Mouse (Mus musculus): ENCODE results near the gene Lrg1.

The Lrg1 gene

DNA sequence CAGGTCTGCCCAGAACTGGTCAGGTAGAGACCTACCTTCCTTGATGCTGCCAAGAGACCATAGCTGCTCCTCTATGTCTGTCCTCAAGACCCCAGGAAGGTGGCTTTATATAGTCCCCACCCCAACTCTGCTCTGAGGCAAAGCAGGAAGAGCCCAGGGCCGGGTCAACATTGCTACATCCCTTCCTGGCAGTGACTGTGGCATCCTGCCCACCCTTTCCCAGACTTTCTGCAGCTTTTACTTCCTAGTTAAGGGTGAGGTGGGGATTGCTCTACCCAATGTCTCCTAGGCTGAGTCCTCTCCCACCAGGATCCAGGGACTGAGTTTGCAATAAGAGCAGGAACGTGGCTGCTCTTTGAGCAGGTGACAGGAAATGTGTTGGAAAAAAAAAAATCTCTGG, at the start of gene Lrg1:
TSS of gene Lrg1 (minus strand) at position 176 of the 400 bp plus-strand sequence.
- no peak for DNase-seq (ENCODE audit: low spot score in 2 of 2)

DNA sequence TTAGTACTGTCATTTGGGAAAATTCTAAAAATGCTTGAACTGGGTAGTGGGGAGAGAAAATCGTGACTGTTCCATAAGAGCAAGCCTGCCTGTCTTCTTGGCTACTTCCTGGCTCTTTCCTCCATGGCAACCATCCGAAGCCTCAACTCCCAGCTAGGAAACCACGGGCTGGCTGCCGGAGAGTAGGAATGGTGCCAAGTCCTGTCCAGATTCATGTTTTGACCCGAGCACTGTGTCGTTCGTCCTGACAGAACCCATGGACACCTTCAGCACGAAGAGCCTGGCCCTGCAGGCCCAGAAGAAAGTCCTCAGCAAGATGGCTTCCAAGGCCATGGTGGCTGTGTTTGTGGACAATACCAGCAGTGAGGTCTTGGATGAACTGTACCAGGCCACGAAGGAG, 49.7 kb upstream of the Lrg1 start:
- no peak for DNase-seq (ENCODE audit: low spot score in 2 of 2)

DNA sequence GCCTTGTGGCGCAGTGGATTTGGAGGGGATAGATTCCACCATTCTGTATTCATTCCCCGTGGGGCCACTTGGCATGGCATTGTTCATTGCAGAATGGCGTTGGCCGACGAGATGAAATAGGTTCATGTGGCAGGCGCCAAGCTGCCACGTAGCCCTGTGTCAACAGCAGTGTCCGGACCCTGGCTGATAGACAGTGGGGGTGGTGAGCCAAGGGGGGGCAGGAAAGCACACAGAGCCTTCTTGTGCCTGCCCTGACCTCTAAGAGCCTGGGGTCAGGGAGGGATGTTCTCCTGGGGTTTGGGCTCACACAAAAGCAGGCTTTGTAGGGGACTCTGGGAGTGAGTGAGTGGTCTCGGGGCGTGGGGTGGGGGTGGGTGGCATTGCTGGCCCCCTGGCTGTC, 48.8 kb upstream of the Lrg1 start:
- DNase-seq (ENCODE audit: low spot score in 2 of 2), result no peak

DNA sequence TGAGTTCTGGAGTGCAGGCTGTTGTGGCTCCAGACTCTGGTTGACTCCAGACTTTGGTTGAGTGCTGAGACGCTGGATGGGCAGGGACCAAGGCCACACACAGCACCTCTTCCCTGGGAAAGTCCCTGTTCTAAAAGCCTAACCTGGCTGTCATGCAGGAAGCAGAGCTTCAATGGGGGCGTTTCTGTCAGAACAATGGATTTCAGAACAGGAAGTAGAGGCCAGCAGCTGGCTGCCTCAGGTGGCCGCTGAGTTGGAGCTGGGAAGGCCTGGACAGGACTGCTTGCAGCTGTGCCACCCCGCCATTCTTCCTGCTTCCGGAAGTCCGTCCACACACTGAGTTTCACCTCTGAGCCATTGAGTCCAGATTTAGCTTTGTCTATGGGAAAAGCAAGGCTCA, 48.0 kb upstream of the Lrg1 start:
- no peak for DNase-seq (ENCODE audit: low spot score in 2 of 2)

DNA sequence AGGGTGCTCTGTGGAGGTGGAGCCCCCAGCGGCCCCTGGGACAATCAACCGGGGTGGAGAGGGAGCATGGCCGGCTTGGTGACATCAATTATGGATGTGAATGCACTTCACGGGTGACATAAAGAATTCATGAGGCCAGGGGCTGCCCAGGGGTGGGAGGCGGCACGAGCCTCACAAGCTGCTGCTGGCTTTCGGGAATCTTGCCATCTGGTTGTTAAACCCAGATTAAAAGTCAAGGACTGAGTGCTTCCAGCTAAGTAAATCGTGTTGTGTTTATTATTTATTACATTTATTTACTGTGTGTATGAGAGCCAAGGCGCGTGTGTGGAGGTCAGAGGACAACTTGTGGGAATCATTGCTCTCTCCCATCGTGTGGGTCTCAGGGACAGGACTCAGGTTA, 43.9 kb upstream of the Lrg1 start:
- no peak for DNase-seq (ENCODE audit: low spot score in 2 of 2)

DNA sequence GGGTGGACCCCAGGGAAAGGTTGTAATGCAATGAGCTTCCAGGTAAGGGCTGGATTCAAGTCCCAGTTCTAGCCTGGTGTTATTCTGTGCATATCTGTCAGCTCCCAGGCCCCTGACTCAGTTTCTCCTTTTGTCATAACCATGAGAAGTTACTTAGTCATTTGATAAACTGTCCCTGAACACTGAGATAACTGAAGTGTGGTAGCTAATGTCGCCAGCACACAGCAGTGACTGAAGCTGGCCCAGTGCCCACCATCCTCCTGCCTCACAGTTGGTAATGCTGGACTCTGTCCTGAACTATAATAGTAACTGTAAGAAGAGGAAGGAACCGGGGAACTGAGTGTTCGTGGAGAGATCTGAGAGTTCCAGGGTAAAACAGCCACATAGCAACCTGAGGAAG, 42.7 kb upstream of the Lrg1 start:
- no peak for DNase-seq (ENCODE audit: low spot score in 2 of 2)

DNA sequence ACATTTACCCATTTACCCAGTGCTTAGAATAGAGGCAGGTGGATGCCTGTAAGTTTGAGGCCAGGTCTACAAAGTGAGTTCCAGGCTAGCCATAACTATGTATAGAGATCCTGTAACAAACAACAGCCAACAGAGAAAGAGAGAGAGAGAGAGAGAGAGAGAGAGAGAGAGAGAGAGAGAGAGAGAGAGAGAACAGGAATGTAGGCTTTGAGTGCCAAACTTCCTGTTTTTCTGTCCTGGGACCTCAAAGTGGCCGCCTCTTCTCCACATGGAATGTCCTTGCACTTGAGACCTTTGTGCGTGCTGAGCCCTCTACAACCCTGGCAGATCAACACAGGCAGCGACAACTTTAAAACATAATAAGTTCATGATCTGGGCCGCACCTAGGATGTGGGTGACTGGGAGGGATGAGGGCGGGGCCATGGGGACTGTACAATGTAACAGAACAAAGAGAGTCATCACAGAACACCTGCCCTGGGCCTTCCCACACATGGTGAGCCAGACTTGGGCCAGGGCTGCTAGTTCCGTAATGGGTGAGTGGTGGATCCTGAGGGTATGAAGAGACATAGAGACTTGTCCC, 41.8 kb upstream of the Lrg1 start:
- DNase-seq (ENCODE audit: low spot score in 2 of 2), result no peak

DNA sequence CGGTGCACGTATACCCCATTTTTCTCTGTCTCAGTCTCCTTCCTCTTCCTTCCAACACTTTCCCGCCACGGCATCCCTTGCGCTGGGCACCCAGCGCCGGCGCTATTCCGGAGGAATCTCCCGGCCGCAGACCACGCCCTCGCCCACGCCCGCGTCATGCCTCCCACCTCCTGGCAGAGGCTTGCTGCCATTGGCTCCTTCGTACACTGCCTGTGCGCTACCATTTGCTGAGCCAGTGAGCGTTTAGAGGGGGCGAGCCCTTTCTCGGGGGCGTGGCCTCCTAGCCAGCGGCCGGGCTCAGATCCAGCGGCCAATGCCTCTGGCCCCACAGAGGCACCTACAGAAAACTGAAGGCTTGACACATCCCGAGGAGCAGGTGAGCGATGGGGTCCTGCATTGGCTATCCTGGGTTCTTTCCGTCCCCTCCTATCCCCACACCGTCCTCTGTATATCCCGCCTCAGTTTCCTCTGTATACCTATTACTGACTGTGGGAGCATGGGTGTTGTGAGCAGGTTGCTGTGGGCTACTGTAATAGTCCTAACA, 40.5 kb upstream of the Lrg1 start, which contains the start of gene Tnfaip8l1:
TSS of gene Tnfaip8l1 (plus strand) at position 247 of the 544 bp plus-strand sequence.
- peak; percentile 96 to 98 for DNase-seq (ENCODE audit: low spot score in 2 of 2)

DNA sequence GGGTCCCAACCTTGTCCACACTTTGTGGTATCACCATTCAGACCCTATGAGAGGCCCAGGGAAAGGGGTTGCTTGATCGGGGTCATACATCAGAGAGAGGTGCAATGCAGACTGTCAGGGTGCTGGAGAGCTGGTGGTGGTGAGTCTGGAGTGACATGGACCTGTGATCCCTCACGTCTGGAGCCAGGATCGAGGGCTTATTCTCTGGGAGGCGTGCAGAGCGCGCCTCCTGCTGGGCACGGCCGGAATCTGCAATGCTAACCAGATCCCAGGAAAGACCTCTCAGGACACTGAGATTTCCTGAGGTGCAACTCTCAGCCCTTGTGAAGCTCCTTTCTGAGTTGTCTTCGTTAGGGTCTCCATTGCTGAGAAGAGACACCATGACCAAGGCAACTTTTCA, 37.9 kb upstream of the Lrg1 start:
- peak; percentile 61 to 62 for DNase-seq (ENCODE audit: low spot score in 2 of 2)

DNA sequence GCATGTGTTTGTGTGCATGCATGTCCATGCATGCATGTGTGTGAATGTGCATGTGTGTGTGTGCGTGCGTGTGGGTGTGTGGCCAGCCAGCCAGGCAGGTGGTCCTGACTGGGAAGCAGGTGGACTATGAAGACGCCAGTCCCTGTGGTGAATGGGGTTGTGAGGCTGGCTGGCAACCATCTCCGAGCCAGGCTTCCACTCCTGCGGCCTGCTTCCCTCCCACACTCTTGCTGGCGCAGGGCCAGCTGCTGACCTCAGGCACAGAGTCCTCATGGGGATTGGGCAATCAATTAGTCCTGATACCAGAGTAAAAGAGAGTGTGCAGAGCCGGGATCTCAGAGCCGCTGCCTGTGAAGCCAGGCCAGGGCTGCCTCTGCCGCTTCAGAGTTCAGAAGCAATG, 31.8 kb upstream of the Lrg1 start:
- no peak for DNase-seq (ENCODE audit: low spot score in 2 of 2)

DNA sequence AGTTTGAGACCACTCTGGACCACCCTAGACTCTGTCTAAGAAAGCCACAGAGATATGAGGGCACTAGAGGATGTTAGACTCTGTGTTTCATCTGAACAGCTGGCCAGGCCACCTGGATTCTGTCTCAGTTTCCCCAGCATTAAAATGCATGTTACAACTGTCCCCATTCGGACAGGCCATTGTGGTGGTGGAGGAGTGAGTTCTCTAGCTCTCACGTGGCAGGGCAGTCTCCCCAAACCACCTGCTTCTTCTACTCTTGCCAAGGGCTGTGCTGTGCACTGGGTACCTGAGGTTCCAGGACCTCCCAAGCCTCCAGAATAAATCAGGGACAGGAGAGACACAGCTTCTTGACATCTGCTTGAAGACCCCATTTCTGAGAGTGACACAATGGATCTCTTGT, 28.1 kb upstream of the Lrg1 start:
- no peak for DNase-seq (ENCODE audit: low spot score in 2 of 2)

DNA sequence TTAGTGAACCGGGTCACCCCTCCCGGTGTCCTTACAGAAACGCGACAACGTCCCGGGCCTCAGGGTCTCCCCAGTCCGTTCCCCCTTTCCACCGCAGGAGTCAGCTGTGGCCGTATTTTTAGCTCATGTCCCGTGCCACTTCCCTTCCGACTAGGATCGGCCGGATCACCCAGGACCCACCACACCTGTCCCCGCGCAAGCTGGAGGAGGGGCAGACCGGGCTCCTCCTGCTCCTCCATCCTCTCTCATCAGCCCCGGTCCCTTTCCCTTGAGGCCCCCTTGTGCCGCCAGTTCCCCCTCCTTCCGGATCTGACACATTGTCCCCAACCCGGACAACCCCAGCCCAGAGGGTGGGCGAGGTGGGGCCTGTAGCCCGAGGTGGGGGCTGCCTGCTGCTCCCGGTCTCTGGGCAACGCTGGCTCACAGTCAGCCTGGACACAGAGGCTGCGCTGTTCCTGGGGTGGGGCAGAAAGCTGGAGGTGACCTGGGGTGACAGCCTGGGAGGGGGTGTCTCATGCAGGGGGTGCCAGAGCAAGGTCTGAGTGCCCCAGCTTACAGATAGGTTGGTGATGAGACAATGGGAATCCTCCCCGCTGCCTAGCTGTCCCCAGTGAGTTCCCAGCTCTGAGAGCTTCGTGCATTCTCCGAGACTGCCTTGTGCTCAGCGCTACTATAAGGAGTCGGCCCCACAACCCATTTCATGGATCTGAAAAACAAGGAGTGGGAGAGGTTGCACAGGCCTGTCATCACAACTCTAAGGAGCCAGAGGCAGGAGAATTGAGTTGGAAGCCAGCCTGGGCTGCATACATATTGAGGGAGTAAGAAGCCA, 27.2 kb upstream of the Lrg1 start:
- DNase-seq (ENCODE audit: low spot score in 2 of 2), result no peak

DNA sequence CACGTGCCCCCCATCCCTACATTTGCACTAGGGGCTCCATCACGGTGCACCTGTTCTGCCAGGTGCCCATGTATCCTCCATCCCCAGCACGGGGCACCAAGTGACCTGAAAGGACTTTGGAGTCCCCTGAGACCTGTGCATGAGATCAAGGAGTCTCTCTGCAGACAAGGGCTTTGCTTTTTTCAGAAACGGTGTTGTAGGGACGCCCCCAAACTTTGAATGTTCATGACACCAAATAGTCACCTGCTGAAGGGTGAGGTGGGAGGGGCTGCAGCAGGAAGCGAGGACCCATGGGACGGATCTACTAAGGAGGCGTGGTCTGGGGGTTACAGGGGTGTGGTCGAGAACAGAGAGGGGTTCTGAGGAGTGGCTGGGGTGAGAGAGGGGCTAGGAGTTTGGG, 26.5 kb upstream of the Lrg1 start:
- no peak for DNase-seq (ENCODE audit: low spot score in 2 of 2)

DNA sequence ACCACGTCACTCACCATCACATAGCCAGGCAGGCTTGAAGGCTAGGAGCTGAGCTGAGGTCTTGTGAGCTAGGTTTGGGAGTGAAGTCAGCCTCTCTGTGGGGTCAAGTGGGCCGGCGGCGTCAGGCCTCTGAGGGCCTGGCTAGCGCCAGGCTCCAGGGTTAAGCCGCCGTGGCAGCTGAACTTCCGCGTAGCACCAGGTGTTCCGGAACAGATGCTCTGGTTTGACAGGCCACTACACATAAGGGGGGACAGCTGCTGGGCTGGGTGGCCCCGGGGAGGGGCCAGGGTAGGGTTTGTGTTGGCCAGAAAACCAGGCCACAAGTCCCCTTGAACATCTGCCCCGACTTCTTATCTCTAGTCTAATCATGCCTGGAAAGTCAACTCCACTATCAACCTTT, 25.6 kb upstream of the Lrg1 start:
- DNase-seq (ENCODE audit: low spot score in 2 of 2), result no peak

DNA sequence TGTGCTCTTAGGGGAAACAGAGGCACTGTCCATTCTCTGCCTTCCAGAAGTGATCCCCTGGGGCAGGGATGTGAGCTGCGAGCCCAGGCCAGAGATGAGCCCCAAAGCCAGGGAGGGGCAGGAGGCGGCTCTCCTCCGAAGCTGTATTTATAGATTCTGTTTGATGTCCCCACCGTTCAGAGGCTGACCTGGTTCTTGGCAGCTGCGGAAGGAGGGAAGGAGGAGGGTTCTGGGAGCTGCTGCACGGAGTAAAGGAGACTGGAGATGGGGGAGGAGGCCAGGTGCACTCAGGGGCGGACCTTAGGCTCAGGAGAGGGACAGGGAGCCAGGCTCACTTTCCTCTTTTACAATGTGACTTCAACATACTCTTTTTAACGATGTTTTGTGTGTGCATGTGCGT, 24.3 kb upstream of the Lrg1 start:
- DNase-seq (ENCODE audit: low spot score in 2 of 2), result no peak

DNA sequence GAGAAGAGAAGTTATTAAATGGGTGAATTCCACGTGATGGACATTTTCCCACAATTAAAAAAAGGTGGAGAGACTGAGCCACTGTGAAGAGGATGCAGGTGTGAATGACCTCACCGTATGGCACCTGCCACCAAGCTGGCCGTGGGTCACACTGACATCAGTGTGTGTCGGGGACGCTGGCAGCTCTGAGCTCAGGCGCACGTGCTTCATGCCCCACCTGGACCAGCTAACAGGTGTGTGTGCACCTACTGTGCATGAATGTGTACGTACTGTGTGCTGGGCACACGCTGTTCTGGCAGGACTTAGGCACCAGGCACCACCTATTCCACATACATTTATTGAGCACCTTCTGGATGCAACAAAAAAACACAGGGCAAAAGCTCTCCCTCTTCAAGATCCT, 22.7 kb upstream of the Lrg1 start:
- no peak for DNase-seq (ENCODE audit: low spot score in 2 of 2)

DNA sequence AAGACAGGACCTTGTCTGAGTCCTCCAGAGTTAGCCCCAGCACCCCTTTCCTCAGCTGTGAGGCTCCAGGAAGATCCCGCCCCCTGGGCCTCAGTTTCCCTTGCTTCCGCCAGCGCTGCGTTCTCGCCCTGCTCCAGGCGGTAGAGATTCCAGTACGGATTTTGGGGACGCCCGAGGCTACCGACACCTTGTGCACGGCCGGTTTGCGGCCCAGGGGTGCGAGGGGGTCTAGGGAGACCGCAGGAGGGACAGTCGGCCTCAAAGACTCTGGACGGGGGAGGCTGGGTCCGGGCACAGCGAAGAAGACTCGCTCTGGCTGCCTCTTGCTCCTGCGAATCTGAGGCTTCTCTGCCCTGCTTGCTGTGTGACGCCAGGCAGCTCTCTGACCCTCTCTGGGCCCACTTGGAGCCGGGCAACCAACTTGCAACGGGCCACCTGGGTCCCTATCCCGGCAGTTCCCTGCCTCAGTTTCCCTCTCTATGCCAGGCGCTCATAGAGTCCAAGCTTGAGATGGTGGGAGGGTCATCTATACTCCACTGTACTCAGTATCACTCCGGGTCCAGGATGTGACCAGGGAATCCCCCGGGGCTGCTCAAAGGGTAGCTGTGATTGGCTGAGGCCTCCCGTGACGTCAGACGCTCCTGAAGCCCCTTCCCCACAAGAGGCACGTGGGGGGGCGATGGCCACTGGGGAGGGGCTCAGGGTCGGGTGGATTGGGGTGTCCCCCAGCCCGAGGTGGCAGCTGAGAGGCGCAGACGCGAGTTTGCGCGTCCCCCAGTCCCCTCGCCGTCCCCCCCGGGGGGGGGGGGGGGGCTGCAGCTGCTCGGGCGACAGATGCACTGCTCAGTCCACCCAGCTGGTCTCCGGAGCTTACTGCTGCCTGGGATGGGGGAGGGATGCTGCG, 20.2 kb upstream of the Lrg1 start:
- peak; percentile 75 to 76 for DNase-seq (ENCODE audit: low spot score in 2 of 2)

DNA sequence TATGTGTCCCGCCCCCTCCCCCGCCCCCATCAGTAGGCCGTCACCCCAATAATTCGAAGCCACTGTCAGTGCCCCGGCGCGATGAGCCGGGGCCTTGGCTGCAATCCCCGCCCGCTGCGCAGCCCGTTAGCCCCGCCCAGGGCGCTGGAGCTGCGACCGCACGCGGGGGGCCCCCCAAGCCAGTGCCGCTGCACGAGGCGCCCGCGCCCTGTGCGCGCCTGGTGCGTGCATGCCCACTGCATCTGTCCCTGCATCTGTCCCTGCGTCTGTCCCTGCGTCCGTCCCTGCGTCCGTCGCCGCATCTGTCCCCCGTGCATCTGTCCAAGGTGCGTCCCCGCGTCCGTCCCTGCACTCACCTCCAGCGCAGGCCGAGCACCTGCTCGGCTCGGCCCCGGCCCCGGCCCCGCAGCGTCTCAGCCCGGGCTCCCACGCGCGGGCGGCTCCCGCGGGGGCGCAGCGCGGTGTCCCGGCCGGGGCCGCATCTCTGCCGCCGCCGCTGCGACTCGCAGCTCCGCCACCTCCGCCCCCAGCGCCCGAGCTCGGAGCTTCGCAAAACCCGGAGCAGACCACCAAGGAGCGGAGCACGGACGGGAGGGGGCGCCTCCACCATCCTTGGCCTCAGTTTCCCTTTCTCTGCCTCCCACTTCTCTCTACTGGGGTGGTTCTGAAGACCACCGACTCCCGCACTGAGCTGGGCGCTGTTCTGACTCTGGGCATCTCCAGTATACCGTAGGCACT, 18.2 kb upstream of the Lrg1 start, which contains the start of gene Sema6b:
TSS of gene Sema6b (minus strand) at position 486 of the 738 bp plus-strand sequence.
- peak; percentile 80 to 83 for DNase-seq (ENCODE audit: low spot score in 2 of 2)

DNA sequence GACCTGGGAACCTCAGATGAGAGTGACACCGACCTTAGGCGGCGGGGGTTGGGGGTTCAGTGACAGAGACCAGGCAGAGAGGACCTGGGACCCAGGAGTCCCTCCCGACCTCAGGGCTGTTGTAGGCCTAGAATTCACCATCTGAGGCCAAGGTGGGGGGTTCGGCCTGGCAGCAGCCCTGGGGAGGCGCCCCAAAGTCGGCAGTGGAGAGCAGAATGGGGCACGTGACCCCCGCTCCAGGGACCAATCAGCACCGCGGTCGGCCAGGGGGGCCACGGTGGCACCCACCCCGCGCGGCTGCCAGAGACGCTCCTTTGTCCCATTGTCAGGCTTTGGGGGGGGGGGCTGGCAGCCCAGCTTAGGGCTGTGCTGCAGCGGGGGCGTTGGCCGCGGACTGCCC, 17.6 kb upstream of the Lrg1 start:
- no peak for DNase-seq (ENCODE audit: low spot score in 2 of 2)

DNA sequence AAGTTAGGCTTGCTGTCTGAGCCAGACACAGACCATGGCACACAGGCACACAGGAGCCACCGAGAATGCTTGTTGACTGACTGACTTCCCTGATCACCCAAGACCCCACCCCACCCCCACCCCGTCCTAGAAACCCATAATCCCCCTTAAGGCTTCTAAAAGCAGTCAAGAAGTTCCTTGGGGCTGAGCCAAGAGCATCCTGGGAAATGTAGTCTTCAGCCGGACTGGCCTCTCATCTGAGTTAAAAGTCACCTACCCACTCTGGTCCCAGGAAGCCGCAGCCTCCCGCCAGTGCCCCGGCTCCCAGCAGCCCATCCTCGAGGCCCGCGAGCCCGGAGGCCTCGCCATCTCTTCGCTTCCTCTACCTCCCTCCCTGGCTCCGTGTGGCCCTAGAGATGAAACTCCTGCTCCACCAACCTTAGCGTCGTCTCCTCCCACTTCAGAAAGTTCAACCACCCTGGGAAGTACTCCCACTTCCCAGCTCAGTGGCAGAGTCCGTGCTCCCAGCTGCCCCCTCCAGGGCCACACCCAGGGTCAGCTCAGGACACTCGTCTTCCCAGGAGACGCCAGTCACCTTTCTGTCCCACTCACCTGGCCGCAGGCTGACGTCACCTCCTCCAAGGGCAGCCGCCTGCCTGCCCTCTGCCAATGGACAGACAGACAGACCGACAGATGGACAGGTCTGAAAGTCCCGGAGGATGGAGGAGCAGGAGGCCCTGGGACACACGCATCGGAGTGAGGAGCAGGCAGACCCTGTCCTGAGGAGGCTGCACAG, 16.2 kb upstream of the Lrg1 start:
- DNase-seq (ENCODE audit: low spot score in 2 of 2), result no peak

DNA sequence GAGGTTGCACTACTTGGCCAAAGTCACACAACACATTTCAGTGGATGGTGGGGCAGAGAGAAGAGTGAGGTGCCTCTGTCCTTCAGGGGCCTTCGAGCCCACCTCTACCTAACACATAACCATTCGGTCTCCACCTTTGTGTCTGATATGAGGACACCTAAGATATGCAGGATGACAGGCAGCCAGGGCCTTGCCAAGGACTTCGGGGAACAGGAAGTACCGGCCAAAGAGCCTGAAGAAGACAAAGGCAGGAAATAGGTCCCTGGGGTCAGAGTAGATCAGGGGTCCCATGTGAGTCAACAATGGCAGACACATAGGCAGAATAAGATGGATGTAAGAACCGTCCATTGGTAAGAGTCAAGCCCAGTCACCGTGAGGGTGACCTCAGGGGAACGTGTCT, 14.8 kb upstream of the Lrg1 start:
- no peak for DNase-seq (ENCODE audit: low spot score in 2 of 2)
